Comparison of ENCODE assay signal across 13 mouse cellular contexts in the genomic region with DNA sequence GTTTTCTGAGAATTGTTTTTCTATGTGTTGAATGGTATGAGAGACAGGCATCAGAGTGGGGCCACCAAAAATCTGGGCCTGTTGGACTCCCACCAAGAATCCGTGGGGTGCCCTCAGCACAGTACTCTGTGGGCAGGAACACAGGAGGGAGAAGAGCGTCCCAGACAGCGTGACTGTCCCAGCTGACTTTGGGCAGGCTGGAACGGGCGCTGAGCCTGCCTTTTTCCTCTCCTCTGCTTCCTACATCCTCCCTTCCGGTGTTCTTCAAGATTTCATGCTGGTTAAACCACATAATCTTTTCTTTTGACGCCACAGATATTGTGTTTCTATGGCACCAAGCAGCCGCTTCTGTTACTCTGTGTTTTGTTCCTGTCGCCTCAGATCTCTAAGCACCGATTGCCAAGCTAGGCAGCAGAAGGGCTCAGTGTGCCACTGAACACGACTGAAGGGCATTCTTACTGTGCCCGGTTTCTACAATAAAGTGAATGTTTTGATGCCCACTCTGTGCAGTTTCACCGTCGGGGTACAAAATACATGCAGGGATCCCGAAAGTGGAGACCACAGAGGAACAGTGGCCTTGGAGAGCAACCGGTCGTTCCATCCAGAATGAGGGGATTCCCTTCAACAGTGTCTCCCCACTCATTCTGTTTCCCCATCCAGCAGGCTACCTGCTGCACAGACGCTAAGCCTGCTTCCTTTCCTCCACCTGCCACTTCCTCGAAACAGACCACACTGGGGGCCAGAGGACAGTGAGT.
DNase-seq lines count a peak whose midpoint lies in the region; ATAC-seq lines count a peak whose summit lies in the region.
"Had no signal": no experiment of that assay in that cellular context is flagged by ENCODE, and none has a peak within 500 bp of the region (broad histone marks: within the 10 kb centered on the region; RNA-seq: fewer than 3 reads in every experiment).

No protein-coding gene starts in this region.

- peak; percentile 47; the same call in 1 of the 2 replicates for ATAC-seq in embryonic facial prominence, embryonic 15.5 days (ENCODE audit: insufficient number of reproducible peaks, low FRiP score, low TSS enrichment, low read depth)
- ATAC-seq in midbrain, embryonic 15.5 days (replicated peaks): peak; percentile 55; the same call in 1 of the 2 replicates
- ATAC-seq in kidney, embryonic 16.5 days (ENCODE audit: low FRiP score, low TSS enrichment): no peak
- ATAC-seq: lung, postnatal 0 days had no signal

- DNase-seq in cerebellum, postnatal 25 days: peak; percentile 15 to 41
- DNase-seq in cerebellum, adult 11 months: no peak
- peak; percentile 15 for DNase-seq in layer of hippocampus, adult 11-12 months (ENCODE audit: low spot score)
- no peak for DNase-seq in layer of hippocampus, adult 9-10 months (ENCODE audit: low spot score)
- DNase-seq in kidney, postnatal 36 days: no peak
- DNase-seq: gastrocnemius, postnatal 36 days; kidney, adult 18-20 months; thymus, adult 18-20 months had no signal

- H3K36me3 ChIP-seq in embryonic facial prominence, embryonic 15.5 days: no peaks in the 10 kb centered on the region
- H3K36me3 ChIP-seq in midbrain, embryonic 15.5 days (replicated peaks): no peaks in the 10 kb centered on the region
- no peaks in the 10 kb centered on the region for H3K36me3 ChIP-seq in kidney, embryonic 16.5 days (ENCODE audit: insufficient read depth, low read length)

- H3K27ac ChIP-seq in embryonic facial prominence, embryonic 15.5 days (replicated peaks): no peak overlapping the region
- H3K27ac ChIP-seq in midbrain, embryonic 15.5 days: 0 out of 2 replicates have a peak overlapping the region, but pooled peaks have one; percentile 28
- no peak overlapping the region for H3K27ac ChIP-seq in kidney, embryonic 16.5 days (ENCODE audit: low read length)

- no peaks in the 10 kb centered on the region for H3K27me3 ChIP-seq in embryonic facial prominence, embryonic 15.5 days
- no peaks in the 10 kb centered on the region for H3K27me3 ChIP-seq in midbrain, embryonic 15.5 days (replicated peaks)
- H3K27me3 ChIP-seq in kidney, embryonic 16.5 days (ENCODE audit: insufficient read depth, low read length): no peaks in the 10 kb centered on the region

- H3K9ac ChIP-seq in embryonic facial prominence, embryonic 15.5 days: no peak overlapping the region
- no peak overlapping the region for H3K9ac ChIP-seq in midbrain, embryonic 15.5 days
- H3K9ac ChIP-seq in kidney, embryonic 16.5 days (replicated peaks; ENCODE audit: low read length): no peak overlapping the region

- peak overlapping the region; percentile 24 for H3K4me2 ChIP-seq in embryonic facial prominence, embryonic 15.5 days (replicated peaks)
- peak overlapping the region; percentile 6; the same call in 1 of the 2 replicates for H3K4me2 ChIP-seq in midbrain, embryonic 15.5 days
- H3K4me2 ChIP-seq in kidney, embryonic 16.5 days (replicated peaks; ENCODE audit: low read depth, low read length): no peak overlapping the region
- H3K4me2 ChIP-seq: liver, embryonic 11.5 days had no signal

- 39% methylated on average over 19 of the region's 19 CpGs for WGBS in embryonic facial prominence, embryonic 15.5 days
- 59% methylated on average over 19 of the region's 19 CpGs for WGBS in midbrain, embryonic 15.5 days
- 78% methylated on average over 19 of the region's 19 CpGs for WGBS in kidney, embryonic 16.5 days

- peaks cover 20% of the 10 kb centered on the region for H3K4me1 ChIP-seq in embryonic facial prominence, embryonic 15.5 days
- H3K4me1 ChIP-seq in midbrain, embryonic 15.5 days: peaks cover 5% of the 10 kb centered on the region; the same call in 1 of the 2 replicates
- H3K4me1 ChIP-seq in kidney, embryonic 16.5 days (ENCODE audit: insufficient read depth, low read length): 0 out of 2 replicates have a peak, but pooled peaks cover 4% of the 10 kb centered on the region

- H3K9me3 ChIP-seq in embryonic facial prominence, embryonic 15.5 days (replicated peaks): no peaks in the 10 kb centered on the region
- H3K9me3 ChIP-seq in midbrain, embryonic 15.5 days: no peaks in the 10 kb centered on the region
- no peaks in the 10 kb centered on the region for H3K9me3 ChIP-seq in kidney, embryonic 16.5 days (ENCODE audit: low read length)

- H3K4me3 ChIP-seq in embryonic facial prominence, embryonic 15.5 days (replicated peaks): no peak overlapping the region
- H3K4me3 ChIP-seq in midbrain, embryonic 15.5 days: no peak overlapping the region
- H3K4me3 ChIP-seq in kidney, embryonic 16.5 days (ENCODE audit: low read length): no peak overlapping the region

Comparison
In these comparisons a context has a peak if more than half of its experiments do, and no peak if none do; other contexts are left out.
1. DNase-seq: peak in cerebellum, postnatal 25 days (2 of 2) and layer of hippocampus, adult 11-12 months (single experiment); none in cerebellum, adult 11 months (single experiment), layer of hippocampus, adult 9-10 months (single experiment) and kidney, postnatal 36 days (0 of 2).